Mouse (Mus musculus) brain, embryonic 18.5 days (tissue): ENCODE data around the gene Bnc1.

ENCODE experiments used
- DNase-seq: peaks from one replicate; pipeline ENCODE4 v3.0.0-alpha.2; 2012; ENCODE audit warnings: low read depth, low spot score

Bnc1 gene

DNA sequence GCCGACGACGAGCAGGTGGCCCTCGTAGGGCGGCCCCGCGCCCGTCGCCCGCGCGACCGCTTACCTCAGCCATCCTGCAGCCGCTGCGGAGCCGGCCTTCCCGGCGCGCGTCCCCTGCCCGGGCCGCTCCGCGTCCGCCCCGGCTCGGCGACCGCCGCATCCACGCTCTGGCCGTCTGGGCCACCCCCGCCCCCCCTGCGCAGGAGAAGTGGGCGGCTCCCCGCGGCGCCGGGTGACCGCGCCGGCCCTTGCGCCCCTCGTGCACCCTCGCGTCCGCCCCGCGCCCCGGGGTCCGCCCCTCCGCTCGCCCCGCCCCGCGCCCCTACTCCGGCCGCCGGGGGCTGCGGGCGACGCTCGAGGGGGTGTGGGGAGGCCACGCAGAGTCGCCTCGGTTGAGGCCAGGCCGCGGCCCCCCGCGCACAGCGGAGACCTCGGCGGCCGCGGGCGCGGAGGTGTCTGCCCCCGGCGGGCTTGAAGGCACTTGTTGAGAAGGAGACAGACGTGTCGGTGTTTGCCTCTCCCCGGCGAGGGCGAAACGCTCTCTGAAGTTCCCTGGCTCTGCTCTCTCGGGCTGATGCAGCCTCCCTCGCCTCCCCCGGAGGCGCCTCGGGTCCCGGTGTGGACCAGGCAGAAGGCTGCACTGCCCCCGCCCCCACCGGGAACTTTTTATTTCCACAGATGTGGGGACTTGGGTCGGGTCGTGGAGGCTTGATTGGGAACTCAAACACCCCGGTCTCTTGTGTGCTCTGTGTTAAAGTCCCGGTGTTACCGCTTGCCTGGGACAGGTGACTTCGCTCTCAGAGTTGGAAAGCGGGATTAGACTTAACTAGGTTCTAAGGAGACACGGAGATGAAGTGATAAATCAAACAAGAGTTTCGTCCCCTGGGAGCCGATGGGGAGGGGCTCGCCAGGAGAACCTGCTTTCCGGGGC, at the start of gene Bnc1:
TSS of gene Bnc1 (minus strand) at position 162 of the 931 bp plus-strand sequence.
- no peak for DNase-seq

DNA sequence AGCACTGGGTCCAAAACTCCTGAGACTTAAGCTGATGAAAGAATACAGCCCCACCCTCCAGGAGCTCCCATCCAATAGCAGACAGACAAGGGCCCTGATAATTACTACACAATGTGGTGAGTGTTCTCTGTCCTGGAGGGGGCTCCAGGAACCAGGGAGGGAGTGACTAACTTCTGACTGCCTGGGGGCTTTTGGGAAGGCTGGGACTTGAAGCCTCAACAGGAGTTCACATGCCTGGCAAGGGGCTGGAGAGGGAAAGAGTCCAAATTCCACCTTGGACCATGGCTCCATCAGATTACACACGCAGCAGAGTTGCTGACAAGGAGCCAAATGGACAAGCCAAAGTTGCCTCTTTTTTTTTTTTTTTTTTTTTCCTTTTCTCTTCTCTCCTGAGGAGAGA, 41.3 kb upstream of the Bnc1 start:
- DNase-seq: no peak

DNA sequence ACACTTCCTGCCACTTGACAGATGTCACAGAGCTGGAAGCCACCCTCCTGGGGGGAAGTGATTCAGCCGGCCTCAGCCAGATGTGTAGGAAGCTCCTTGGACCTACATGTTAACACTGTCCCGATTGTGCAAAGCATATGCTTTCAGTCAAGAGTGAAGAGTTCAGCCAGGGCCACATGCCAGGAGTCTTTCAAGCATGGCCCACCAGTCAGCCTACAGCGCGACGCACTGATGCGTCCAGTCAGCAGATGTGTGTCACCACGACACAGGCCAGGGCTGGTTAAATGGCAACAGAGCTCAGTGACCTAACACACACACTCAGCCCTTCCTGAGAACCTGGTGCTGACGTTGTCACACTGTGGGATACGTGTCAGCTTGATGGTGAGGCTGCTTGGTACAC, 37.6 kb upstream of the Bnc1 start:
- DNase-seq: no peak

DNA sequence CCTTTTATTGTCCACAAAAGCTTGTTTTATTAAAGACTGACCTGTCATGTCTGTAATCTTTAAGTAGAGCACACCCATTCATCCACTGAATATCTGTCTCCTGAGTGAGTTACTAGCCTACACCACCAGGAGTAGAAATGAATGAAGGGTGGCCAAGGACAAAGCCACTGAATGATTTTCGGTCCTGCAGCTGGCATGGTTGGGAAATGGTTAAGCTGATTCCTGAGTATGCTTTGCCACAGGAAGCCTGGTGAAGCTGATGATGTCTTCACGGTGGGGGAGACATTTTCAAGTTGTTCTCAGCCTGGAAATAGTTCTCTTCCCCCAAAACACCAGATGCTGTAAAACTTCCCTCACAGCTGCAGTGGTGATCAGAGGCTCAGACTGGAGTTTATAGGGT, 33.7 kb upstream of the Bnc1 start:
- DNase-seq: no peak

DNA sequence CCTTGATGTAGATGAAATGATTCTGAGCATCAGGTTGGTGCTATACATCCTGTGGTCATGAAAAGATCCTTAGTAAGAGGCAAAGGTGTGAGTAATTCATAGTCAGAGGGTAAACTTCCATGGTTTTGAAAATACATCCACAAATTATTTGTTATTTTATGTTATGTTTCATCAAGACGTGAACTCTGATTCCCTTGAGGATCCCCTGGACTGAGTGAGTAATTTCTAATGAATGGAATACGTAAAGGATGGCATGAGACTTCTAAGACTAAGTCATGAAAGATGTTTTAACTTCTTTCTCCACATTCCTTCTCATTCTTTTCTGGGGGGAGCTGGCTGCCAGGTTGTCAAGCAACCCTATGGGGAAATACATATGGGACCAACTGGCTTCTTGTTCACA, 31.6 kb upstream of the Bnc1 start:
- DNase-seq: no peak

DNA sequence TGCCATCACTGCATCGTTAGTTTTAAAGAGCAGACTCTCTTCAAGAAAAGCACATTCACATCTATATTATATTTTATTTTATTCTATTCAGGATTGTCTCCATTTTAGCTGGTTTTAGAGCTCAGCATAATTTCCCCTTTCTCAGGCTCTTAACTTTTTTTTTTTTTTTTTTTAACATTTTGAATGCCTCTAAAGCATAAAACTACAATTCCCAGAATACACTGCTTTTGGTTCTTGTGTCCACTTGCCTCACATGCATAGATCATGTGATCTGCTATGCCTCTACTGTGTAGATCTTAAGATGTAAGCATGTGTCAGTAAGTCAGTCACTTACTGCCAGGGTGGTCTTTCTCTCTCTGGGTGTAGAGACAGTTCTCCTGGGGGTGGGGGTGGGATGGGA, 30.3 kb upstream of the Bnc1 start:
- DNase-seq: no peak

DNA sequence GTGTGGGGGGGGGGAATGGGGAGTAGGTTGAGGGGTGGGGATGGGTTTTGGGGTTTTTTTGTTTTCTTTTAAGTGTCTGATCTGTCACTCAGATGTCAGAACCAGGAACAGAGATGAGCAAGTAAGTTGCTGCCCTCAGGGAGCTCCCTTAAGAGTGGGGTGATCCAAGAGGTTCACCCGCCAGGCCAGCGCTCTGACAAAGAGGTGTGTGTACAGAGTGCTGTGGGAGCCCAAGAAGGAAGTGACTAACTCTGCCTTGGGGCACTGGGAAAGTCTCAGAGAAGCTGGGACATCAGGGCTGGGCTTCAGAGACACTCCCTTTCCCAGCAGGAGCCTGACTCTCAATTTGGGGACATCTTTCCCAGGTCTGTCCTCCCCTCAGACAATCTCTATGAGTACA, 25.9 kb upstream of the Bnc1 start:
- no peak for DNase-seq

DNA sequence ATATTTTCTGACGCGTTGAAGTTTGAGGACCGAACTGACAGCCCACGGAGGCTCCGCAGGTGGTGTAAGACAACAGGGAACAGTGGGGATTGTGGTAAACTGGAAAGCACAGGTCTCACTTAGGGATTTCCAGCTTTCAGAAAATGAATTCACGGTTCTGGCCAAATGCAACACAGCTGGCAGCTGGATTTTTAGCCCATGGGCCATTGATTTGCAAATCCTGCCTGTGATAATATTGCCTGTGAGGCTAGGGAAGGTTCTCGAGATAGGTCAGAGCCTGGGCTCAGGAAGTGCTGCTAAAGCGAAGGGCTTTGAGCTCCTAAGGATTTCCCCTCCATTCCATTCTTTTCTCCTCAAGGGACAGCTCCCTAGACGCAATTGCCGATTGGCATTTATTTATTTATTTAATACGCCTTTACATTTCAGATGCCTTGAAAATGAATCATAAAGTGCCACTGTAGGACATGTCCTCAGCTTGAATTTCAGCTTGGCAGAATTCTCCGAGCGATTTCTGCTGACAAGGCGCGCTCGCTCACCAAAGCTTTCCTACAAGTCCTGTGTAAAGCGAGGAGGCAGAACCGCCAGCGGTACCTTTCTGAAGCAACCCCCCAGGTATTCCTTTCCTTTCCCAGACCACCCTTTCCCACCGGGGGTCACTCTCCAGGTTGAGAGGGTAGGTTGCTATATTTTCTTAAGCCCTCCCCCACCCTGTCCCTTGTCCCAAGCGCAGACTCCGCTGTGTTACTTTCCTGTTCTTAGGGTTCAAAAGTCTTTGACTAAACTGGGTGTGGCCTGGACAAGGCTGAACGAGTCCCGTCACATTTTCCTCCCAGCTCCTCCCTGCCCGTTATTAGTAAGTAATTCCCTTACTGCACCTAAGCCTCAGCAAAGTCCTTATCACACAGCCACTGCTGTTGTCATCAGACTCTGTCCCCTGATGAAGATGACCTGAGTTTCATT, 24.9 kb upstream of the Bnc1 start:
- no peak for DNase-seq

DNA sequence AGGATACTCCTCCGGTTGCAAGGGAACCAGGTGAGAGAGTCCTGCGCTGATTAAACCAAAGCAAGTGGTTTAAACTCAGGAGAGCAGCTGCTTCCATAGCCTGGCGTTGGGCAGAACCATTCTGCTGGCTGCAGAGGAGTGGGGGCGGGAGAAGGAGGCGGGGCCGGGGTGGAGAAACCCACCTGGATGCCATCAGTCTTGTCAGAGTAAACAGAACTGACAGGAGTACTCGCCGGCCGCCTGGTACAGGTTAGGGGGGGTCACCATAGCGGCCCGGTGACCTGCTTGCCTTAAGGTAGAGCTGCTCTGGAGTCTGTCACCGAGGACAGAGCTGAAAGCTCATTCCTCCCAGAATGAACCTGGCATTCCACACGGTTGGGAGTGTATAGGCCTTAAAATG, 20.4 kb upstream of the Bnc1 start:
- DNase-seq: no peak

DNA sequence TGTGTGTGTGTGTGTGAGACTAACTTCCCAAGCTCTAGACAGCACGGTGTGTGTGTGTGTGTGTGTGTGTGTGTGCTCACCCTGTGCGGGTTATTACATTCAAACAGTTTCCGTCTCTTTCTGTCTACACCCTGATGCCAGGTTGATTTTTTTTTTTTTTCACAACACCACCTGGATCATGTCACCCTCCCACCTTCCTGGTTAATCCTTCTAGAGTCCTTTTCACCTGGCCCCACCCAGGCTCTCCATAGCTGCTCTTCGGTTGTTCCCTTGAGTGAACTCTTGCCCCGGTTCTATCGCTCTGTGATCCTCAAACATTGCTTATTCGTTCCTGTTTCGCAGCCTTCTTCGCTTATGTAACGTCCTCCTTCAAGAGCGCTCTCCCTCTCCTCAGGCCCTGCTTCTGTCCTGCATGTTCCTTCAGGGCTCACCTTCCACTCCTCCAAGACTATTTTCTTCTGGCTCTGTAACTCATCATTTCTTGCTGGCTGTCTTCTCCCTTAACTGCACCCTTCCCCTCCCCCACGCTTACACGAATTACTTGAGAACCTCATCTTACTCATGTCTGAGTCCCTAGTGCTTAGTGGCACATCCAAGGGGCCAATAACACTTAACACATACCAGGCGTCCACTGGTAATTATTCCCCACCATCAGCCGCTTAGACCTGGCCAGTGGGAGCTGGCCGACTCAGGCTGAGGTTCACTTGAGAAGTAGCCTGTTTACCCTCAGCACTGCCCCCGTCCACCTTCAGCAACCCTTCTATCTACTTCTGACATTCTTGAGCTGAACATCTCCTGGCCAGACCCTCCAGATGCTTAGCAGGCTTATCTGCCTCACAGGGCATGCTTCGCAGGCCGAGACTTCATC, 19.7 kb upstream of the Bnc1 start:
- no peak for DNase-seq

DNA sequence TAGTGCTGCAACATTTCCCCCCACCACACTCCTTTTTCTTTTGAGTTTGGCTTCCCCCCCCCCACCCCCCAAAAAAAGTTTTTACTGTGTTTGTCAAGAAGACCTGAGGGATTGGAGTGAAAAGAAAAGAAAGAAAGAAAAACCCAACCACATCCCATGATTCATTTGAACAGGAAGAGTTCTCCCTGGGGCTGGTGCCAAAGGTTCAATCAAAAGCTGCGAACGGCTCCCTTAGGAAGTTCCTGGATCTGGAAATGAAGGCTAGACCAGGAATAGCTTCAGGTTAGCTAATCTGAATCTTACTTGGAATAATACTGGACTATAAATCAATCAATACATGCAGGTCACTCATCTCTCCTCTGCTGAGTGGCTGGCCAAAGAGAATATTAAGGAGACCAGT, 15.1 kb upstream of the Bnc1 start:
- DNase-seq: no peak

DNA sequence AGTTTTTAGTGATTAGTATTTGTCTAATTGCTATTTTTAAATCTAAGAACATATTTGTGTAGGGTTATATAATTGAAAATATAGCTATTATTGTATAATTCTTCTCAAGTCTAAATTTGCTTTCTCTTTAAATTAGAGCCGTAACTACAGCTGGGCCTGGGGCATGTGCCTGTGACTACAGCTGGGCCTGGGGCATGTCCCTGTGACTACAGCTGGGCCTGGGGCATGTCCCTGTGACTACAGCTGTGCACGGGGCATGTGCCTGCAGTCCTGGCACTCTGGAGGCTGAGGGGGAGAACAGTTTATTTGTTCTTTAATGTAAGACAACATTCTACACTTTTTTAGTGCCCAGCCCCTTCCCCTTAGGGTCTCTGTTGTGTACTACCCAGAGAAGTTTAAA, 12.1 kb upstream of the Bnc1 start:
- DNase-seq: no peak

DNA sequence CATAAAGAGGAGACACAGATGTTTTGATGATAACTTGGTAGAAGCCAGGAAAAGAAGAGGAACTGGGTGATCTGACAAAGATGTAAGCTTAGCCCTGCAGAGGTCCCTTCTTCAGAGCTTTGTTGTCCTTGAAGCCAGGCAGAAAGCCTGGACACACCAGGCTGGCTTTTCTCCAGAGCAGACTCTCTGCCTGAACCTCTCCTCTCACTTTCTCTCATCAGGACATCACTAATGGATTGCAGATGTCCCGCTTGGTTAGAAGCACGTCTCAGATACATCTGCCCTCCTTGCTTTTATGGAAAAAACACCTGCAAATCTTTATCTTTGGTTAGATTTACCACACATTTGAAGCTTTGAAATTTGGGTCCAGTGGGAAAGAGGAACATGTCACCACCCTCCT, 7.7 kb upstream of the Bnc1 start:
- no peak for DNase-seq

DNA sequence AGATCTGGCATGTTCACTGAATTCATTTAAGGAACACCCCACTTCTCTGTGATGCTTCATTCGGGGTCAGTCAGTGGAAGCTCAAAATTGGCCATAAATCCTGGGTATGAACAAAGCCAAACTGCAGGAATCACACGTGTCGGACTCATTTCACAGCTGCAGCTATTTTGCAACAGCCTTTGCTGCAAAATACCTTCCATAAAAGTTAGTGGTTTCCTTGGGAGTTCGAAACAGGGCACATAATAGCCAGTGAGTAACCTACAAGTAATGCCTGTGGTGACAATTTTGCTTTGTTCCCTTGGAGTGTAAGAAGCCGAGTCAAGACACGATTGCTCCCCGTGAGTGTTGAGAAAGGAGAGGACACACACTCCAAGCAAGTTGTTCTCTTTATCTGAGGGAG, 7.3 kb upstream of the Bnc1 start:
- DNase-seq: no peak

DNA sequence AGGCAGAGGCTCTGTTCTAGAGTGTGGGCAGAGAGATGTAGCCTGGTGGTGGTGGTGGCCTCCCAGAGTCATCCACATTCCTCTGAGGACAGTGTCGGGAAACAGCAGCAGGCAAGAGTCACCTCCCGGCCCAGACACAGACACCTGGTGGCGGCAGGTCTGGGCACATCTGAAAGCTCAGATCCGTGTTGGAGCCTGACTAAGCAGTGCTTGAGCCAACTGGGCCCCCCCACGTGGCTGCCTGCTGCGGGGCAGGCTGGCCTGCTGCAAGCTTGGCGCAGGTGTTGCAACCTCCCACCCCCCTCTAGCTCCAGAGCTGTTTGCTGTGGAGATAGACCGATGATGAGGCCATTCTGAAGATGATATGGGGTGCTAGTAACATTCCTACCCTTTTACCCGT, 3.9 kb upstream of the Bnc1 start:
- no peak for DNase-seq

DNA sequence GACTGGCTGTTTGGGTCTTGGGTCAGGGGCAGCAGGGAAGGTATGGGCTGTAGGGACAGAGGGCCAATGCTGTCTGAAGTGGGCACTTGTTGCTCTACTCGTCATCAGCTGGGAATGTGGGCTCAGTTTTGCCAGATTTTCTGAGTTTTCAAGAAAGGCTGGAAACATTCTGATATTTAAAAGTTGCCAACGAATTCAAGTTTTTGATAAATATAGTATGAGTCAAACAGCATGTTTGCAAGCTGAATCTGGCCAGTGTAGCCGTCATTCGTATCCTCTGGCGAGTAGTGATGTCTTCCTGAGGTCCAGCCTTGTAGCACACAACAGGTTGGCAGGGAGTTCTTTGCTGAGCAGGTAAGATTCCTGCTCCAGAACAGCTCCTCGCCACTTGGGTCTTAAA, 3.0 kb upstream of the Bnc1 start:
- DNase-seq: no peak

DNA sequence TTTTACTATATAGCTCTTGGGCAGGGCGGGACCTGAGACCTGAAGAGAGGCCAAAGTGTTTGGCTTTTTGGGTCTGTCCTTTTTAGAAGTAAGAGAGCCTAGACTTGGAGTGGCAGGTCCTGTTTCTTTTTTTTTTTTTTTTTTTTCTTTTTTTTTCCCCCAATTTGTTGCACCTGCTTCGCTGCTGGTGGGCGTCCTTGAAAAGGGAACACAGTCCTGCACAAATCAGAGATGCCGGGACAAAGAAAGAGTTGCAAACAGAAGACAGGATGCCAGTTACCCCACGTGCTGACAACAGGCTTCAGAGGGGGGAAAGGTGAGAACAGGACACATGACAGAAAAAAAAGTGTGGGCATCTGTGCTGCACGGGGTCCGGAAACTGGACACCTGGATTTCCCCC, 1.0 kb upstream of the Bnc1 start:
- DNase-seq: no peak

DNA sequence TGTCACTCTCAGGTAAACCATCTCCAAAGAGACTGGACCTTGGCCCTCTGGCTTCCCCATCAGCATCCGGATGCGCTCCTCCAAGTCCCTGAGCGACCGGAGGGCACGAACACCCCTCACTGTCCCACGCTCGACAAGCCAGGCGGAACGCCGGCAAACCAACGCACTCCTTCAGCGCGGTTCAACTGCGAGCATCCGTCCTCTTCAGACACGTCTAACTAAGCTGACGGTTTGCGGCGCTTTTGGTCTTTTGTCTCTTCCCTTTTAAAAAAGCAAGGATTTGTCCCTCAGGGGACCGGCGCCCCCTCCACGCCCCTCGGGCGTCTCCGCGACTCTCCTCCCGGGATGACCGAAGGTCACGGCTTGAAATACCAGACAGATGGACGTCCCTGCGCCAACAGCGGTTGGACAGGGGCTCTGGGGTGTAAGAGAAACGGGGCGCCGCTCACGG, 456 bp downstream of the Bnc1 start:
- no peak for DNase-seq

DNA sequence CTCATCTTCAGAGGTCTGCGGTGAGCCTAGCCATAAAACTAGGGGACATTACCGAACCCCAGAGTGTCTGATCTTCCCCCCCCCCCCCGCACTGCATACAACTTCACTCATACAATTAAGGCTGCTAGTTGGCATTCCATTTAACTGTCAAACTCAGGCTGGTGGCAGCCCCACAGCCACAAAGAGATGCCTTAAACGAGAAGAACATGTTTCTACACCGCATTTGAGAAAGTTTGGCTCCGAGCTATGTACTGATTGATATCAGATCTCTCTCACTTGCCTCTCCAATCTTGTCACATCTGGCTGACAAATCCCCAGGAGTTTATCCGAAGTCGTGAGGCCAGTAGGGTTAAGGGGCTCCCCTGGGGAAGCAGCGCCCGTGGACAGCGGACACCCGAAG, 976 bp downstream of the Bnc1 start:
- DNase-seq: no peak

DNA sequence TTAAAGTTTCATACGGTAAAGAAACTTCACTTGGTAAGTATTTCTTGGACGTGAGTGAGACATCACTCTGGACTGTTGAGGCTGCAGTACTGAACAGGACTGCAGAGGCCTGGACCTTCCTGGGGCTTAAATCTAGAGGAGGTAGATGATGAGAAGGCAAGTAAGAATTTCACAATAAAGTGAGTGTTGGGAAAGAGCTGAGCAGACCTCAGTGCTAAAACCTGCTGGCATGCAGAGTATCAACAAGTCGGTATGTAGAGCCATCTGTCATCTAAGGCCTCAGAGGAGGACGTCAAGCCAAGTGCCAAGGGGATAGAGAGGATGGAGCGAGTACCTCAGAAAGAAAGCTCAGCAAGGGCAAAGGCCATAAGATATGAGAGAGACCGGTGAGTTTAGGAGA, 8.4 kb downstream of the Bnc1 start:
- no peak for DNase-seq

DNA sequence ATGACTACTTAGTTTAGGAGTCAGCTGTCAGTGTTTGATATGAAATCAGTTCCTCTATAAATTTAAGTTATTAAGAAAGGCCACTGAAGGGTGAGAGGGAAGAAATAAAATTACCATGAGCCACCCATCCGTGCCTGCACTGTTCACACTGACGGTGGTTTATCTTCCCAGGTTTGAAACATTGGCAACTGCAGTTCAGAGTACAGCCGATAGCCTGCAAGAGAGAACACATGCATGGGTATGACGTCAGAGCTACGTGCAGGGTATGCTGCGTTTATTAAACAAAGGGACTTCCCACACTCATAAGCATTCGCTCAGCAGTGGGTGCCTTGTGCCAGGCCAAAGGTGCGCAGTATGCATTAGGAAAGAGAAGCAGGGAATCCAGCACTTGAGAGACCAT, 13.8 kb downstream of the Bnc1 start:
- DNase-seq: no peak

DNA sequence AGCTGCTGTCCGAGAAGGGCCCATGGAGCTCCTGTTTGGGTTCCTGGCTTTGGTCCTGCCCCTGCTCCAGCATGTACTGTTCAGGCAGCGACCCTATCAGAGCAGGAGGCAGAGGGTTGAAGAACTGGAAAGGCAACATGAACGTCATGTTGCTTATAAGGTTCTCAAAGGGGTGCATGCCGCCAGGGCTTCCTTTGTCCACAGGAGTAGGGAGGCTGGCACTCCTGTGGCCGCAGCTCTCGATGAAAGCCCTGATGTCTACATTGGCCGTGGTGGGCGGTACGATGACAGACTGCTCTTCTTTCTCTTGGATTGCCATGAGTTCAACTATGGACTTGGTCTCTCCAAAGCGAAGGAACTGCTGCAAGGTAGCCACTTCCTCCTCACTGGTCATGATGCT, 17.5 kb downstream of the Bnc1 start:
- no peak for DNase-seq
